Mouse (Mus musculus): ENCODE measurements around the gene Il21r. TPM values are rescaled to one million over a fixed set of nuclear protein-coding genes. Genes with fewer than 3 reads are reported as not detected.

The Il21r gene
- 5.5 TPM for polyA plus RNA-seq (2014; fragmentation: Illumina TruSeq; extraction: RNeasy Lipid Tissue Mini Kit (QIAGEN cat#74804); ENCODE audit: insufficient read depth, low read depth, low replicate concordance)

DNA sequence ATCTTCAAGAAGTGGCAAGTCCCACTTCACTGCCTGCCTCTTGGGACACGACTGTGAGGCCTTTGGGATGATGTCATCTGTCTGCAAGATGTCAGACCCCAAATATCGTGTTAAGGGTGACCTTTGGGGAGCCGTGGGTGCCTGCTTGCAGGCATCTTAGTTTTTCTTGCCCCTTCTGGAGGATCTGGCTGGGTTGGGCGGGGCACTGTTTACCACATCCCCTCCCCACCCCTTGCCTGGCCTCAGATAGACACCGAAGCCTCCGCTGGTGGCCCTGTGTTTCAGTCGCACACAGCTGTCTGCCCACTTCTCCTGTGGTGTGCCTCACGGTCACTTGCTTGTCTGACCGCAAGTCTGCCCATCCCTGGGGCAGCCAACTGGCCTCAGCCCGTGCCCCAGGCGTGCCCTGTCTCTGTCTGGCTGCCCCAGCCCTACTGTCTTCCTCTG, at the start of gene Il21r:
TSS of gene Il21r (plus strand) at position 245 of the 447 bp plus-strand sequence.

Other genes with a start within 250 kb of the Il21r start
- gene Kdm8, start 158.8 kb upstream of the Il21r start, polyA plus RNA-seq (2014; fragmentation: Illumina TruSeq; extraction: RNeasy Lipid Tissue Mini Kit (QIAGEN cat#74804); ENCODE audit: insufficient read depth, low read depth, low replicate concordance) = 2.5 TPM
- 68.4 TPM for gene Nsmce1, start 111.8 kb upstream of the Il21r start, polyA plus RNA-seq (2014; fragmentation: Illumina TruSeq; extraction: RNeasy Lipid Tissue Mini Kit (QIAGEN cat#74804); ENCODE audit: insufficient read depth, low read depth, low replicate concordance)
- 35.7 TPM for gene Il4ra, start 51.3 kb upstream of the Il21r start, polyA plus RNA-seq (2014; fragmentation: Illumina TruSeq; extraction: RNeasy Lipid Tissue Mini Kit (QIAGEN cat#74804); ENCODE audit: insufficient read depth, low read depth, low replicate concordance)
- 15.0 TPM for gene Gtf3c1, start 104.4 kb downstream of the Il21r start, polyA plus RNA-seq (2014; fragmentation: Illumina TruSeq; extraction: RNeasy Lipid Tissue Mini Kit (QIAGEN cat#74804); ENCODE audit: insufficient read depth, low read depth, low replicate concordance)
- 5.2 TPM for gene D430042O09Rik, start 104.5 kb downstream of the Il21r start, polyA plus RNA-seq (2014; fragmentation: Illumina TruSeq; extraction: RNeasy Lipid Tissue Mini Kit (QIAGEN cat#74804); ENCODE audit: insufficient read depth, low read depth, low replicate concordance)

All from lung, adult 10 weeks (tissue).